Mouse (Mus musculus) MEL (cell line): ENCODE results near the gene Lrrc56. TPM values are rescaled to one million over a fixed set of nuclear protein-coding genes. Genes with fewer than 3 reads are reported as not detected.

Experiments used
- DNase-seq: peaks from one replicate; pipeline ENCODE4 v3.0.0; 2011; ENCODE audit warnings: low read depth, low spot score
- H3K27ac ChIP-seq: 2 replicates; pipeline ENCODE4 v1.5.1; 2012; ENCODE audit warnings: low read depth, mild to moderate bottlenecking, control low read depth, low read length, moderate library complexity; ENCODE audit not compliant: control insufficient read depth
- H3K27me3 ChIP-seq, 2 experiments: fragments of 150-350 bp in 1 of 2; sonication (generic) in 1 of 2; 2 replicates each; pipeline ENCODE4 v1.6.1; 2012; ENCODE audit warnings: low read length in 2 of 2, mild to moderate bottlenecking in 2 of 2, improper control_type of control experiment in 1 of 2, moderate library complexity in 1 of 2; ENCODE audit not compliant: insufficient read depth in 2 of 2, control insufficient read depth in 1 of 2
- H3K36me3 ChIP-seq, 2 experiments: 2 replicates each; pipeline ENCODE4 v1.6.1; 2012 to 2014; ENCODE audit warnings: low read length in 2 of 2, improper control_type of control experiment in 1 of 2, inconsistent platforms in 1 of 2, mild to moderate bottlenecking in 1 of 2; ENCODE audit not compliant: insufficient read depth in 2 of 2, control insufficient read depth in 1 of 2
- H3K4me1 ChIP-seq, 2 experiments: fragments of 150-350 bp in 1 of 2; sonication (generic) in 1 of 2; 2 replicates each; pipeline ENCODE4 v1.6.1; 2012; ENCODE audit warnings: low read length in 2 of 2, improper control_type of control experiment in 1 of 2, mild to moderate bottlenecking in 1 of 2; ENCODE audit not compliant: insufficient read depth in 2 of 2, control insufficient read depth in 1 of 2
- H3K4me3 ChIP-seq, 2 experiments: fragments of 150-350 bp in 1 of 2; sonication (generic) in 1 of 2; 2 replicates each; pipeline ENCODE4 v1.5.1; 2012; ENCODE audit warnings: low read depth in 2 of 2, low read length in 2 of 2, mild to moderate bottlenecking in 2 of 2, moderate library complexity in 2 of 2, control low read depth in 1 of 2, improper control_type of control experiment in 1 of 2; ENCODE audit not compliant: control insufficient read depth in 1 of 2, insufficient read depth in 1 of 2
- H3K79me2 ChIP-seq: 2 replicates; pipeline ENCODE4 v1.6.1; 2012; ENCODE audit warnings: mild to moderate bottlenecking, low read length, moderate library complexity; ENCODE audit not compliant: control insufficient read depth, poor library complexity, insufficient read depth
- H3K9ac ChIP-seq: 2 replicates; pipeline ENCODE4 v1.6.1; 2012; ENCODE audit warnings: low read depth, mild to moderate bottlenecking, control low read depth, low read length, moderate library complexity; ENCODE audit not compliant: control insufficient read depth, poor library complexity, severe bottlenecking
- H3K9me3 ChIP-seq: fragments of 150-350 bp; sonication (generic); replicated peaks from 2 replicates; pipeline ENCODE4 v1.6.1; 2012; ENCODE audit warnings: mild to moderate bottlenecking, low read length, improper control_type of control experiment, moderate library complexity; ENCODE audit not compliant: insufficient read depth
- BHLHE40 ChIP-seq: IDR thresholded peaks from 2 replicates; pipeline ENCODE4 v1.6.1; 2012; ENCODE audit warnings: low read depth, mild to moderate bottlenecking, inconsistent platforms, low read length, improper control_type of control experiment, borderline replicate concordance
- CHD1 ChIP-seq: IDR thresholded peaks from 2 replicates; pipeline ENCODE4 v1.6.1; 2012; ENCODE audit warnings: low read depth, mild to moderate bottlenecking, inconsistent platforms, low read length, improper control_type of control experiment
- CHD2 ChIP-seq: IDR thresholded peaks from 2 replicates; pipeline ENCODE4 v1.6.1; 2011; ENCODE audit warnings: low read length, improper control_type of control experiment
- ELF1 ChIP-seq: IDR thresholded peaks from 2 replicates; pipeline ENCODE4 v1.6.1; 2014; ENCODE audit warnings: low read depth, mild to moderate bottlenecking, inconsistent platforms, low read length, improper control_type of control experiment, moderate library complexity
- EP300 ChIP-seq, 2 experiments: IDR thresholded peaks; 2 replicates each; pipeline ENCODE4 v1.6.1; 2011; ENCODE audit warnings: improper control_type of control experiment in 2 of 2, low read length in 2 of 2, low read depth in 1 of 2, mild to moderate bottlenecking in 1 of 2
- GABPA ChIP-seq: IDR thresholded peaks from 2 replicates; pipeline ENCODE4 v1.6.1; 2012; ENCODE audit warnings: low read depth, mild to moderate bottlenecking, inconsistent platforms, low read length, improper control_type of control experiment, moderate library complexity
- GATA1 ChIP-seq: IDR thresholded peaks from 2 replicates; pipeline ENCODE4 v1.6.1; 2011; ENCODE audit warnings: low read depth, low read length, improper control_type of control experiment
- HCFC1 ChIP-seq: IDR thresholded peaks from 2 replicates; pipeline ENCODE4 v1.6.1; 2012; ENCODE audit warnings: low read depth, mild to moderate bottlenecking, inconsistent platforms, low read length, improper control_type of control experiment, moderate library complexity
- MAFK ChIP-seq: IDR thresholded peaks from 2 replicates; pipeline ENCODE4 v1.6.1; 2011; ENCODE audit warnings: low read depth, mild to moderate bottlenecking, low read length, improper control_type of control experiment, borderline replicate concordance
- MAX ChIP-seq: IDR thresholded peaks from 2 replicates; pipeline ENCODE4 v1.6.1; 2011; ENCODE audit warnings: low read length, improper control_type of control experiment
- NELFE ChIP-seq: IDR thresholded peaks from 2 replicates; pipeline ENCODE4 v1.6.1; 2011; ENCODE audit warnings: low read depth, low read length, improper control_type of control experiment
- POLR2AphosphoS2 ChIP-seq: IDR thresholded peaks from 2 replicates; pipeline ENCODE4 v1.6.1; 2011; ENCODE audit warnings: low read length, improper control_type of control experiment
- RAD21 ChIP-seq: IDR thresholded peaks from 2 replicates; pipeline ENCODE4 v1.6.1; 2011; ENCODE audit warnings: mild to moderate bottlenecking, low read depth, low read length, improper control_type of control experiment
- RCOR1 ChIP-seq: IDR thresholded peaks from 2 replicates; pipeline ENCODE4 v1.6.1; 2012; ENCODE audit warnings: low read depth, mild to moderate bottlenecking, inconsistent platforms, low read length, improper control_type of control experiment
- SIN3A ChIP-seq: IDR thresholded peaks from 2 replicates; pipeline ENCODE4 v1.6.1; 2012; ENCODE audit warnings: low read length, improper control_type of control experiment, inconsistent platforms
- TAL1 ChIP-seq: IDR thresholded peaks from 2 replicates; pipeline ENCODE4 v1.6.1; 2012; ENCODE audit warnings: mild to moderate bottlenecking, inconsistent platforms, low read length, moderate library complexity, mixed read lengths
- UBTF ChIP-seq: IDR thresholded peaks from 2 replicates; pipeline ENCODE4 v1.6.1; 2012; ENCODE audit warnings: low read depth, mild to moderate bottlenecking, inconsistent platforms, low read length, improper control_type of control experiment, moderate library complexity, borderline replicate concordance; ENCODE audit not compliant: insufficient read depth
- USF1 ChIP-seq: IDR thresholded peaks from 2 replicates; pipeline ENCODE4 v1.6.1; 2014; ENCODE audit warnings: low read depth, mild to moderate bottlenecking, inconsistent platforms, low read length, improper control_type of control experiment, moderate library complexity
- ZC3H11A ChIP-seq: IDR thresholded peaks from 2 replicates; pipeline ENCODE4 v1.6.1; 2012; ENCODE audit warnings: low read depth, mild to moderate bottlenecking, inconsistent platforms, low read length, improper control_type of control experiment
- ZNF384 ChIP-seq: IDR thresholded peaks from 2 replicates; pipeline ENCODE4 v1.6.1; 2012; ENCODE audit warnings: low read depth, mild to moderate bottlenecking, inconsistent platforms, low read length, improper control_type of control experiment
- polyA plus RNA-seq, 2 experiments: library from polyadenylated mRNA; stranded (reverse) in 1 of 2; unstranded in 1 of 2; fragments of >175 nt in 1 of 2; fragments of >200 nt in 1 of 2; gene quantifications; 2 replicates each; pipeline versions ENCODE4 v1.2.1 to v1.2.4; 2012; ENCODE audit warnings: low replicate concordance in 2 of 2, low read depth in 1 of 2; ENCODE audit not compliant: insufficient read length in 2 of 2, insufficient read depth in 1 of 2, missing spikeins in 1 of 2
- total RNA-seq: library from RNA; depleted of rRNA; stranded (reverse); fragments of 300-350 nt; gene quantifications from 2 replicates; pipeline ENCODE4 v1.2.3, GENCODE M21; 2012

The Lrrc56 gene
- total and polyA plus RNA-seq, 3 experiments = 1.6 to 5.5 TPM; not detected in 1

DNA sequence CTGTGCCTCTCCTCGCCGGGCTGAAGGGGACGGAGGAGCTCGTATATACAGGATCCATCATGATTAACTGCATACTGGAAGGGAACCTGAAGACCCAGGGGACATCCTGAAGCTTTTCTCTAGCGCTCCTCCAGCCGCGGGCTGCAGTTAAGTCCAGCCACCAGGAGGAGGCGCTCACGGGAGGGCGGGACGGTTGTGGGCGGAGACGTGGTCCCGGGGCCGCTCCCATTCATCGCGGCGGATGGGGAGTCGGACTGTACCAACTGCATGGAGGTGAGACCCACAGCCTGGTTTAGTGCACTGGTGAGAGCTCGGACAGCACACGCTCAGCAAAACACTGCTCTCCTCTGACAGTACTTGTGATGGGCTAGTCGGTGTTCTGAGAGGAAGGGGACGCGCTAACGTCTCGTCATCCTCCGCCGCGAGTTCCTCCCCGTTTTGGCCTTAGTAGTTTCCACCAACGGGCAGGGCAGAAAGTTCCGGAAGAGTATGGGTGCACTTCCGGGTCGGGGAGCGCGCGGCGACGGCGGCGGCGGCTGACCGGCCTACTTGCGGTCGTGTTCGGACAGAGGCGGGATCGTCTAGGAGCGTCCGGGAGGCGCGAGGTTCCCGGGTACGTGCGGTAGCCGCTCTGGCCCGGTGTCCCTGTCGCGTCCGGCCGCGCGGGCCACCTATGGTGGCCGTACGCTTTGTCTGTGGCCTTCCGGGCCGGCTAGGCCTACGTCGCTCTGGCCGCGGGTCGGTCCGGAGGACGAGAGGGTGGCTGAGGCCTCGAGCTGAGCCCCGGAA lies 34.5 kb downstream of the Lrrc56 start, which contains the start of gene Phrf1 (continued):
- TF ChIP-seq RAD21 (no peak; the same call in 1 of the 2 replicates), SIN3A (peak; percentile 66; the same call in 1 of the 2 replicates), NELFE (peak; percentile 65)

DNA sequence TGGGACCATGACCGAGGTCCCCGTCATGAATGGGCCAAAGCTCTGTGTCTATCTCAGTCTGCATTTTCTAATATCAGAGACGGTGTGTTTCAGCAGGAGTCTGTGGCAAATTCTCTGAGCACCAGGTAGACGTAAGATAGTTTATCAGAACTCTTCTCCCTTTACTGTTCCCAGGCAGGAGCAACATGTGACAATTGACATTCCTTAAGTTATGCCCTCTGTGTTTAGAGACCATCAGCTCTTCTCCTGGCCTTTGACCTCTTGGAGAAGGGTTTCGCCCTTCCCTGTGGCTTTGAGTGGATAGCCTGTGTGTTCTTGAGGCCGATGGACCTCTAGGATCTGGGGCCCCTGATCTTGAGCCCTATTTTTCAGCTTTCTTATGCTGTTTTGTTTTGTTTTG lies 35.7 kb downstream of the Lrrc56 start:
- no peak for DNase-seq
- H3K4me3 ChIP-seq = peak overlapping the region; percentile 76 to 78
- peak overlapping the region; percentile 83 for H3K9ac ChIP-seq
- H3K4me1 ChIP-seq = peaks cover 4 to 12% of the 10 kb centered on the region in 2 experiments; a peak in 2 of 4 replicates
- TF ChIP-seq MAFK = no peak
- TF ChIP-seq POLR2AphosphoS2 = no peak
- TF ChIP-seq BHLHE40 = no peak
- TF ChIP-seq HCFC1 = no peak
- TF ChIP-seq TAL1 = no peak
- TF ChIP-seq UBTF = no peak
- no peak for TF ChIP-seq CHD1
- TF ChIP-seq ZNF384 = no peak
- no peak for TF ChIP-seq RAD21
- no peak for TF ChIP-seq MAX
- no peak for TF ChIP-seq GABPA
- no peak for TF ChIP-seq NELFE
- no peak for TF ChIP-seq EP300 (IDR thresholded peaks at IDR 0.05; ENCODE audit: low read depth in 1 of 2, low read length in 2 of 2)
- TF ChIP-seq CHD2 = no peak
- TF ChIP-seq ELF1 = no peak
- TF ChIP-seq RCOR1 = no peak
- TF ChIP-seq USF1 = no peak
- TF ChIP-seq GATA1 = no peak
- no peak for TF ChIP-seq ZC3H11A
- peaks cover 36% of the 10 kb centered on the region for H3K79me2 ChIP-seq
- H3K36me3 ChIP-seq = peaks cover 11 to 20% of the 10 kb centered on the region in 2 experiments; a peak in 3 of 4 replicates
- no peaks in the 10 kb centered on the region for H3K9me3 ChIP-seq
- no peak overlapping the region for H3K27ac ChIP-seq
- no peaks in the 10 kb centered on the region for H3K27me3 ChIP-seq
